Mouse (Mus musculus): ENCODE data around the gene Slc2a8.

GRCm38 (mm10) chr2:32971235-32971634, 10.6 kb downstream of the Slc2a8 start:
- TF ChIP-seq POLR2A (IDR thresholded peaks at IDR 0.05; ENCODE audit: control insufficient read depth, extremely low read depth, insufficient read depth, low read length, poor library complexity) (no peak), CTCF (IDR thresholded peaks at IDR 0.05; ENCODE audit: borderline replicate concordance, control insufficient read depth, extremely low read depth, insufficient read depth, low read length, poor library complexity) (no peak)
